Mouse (Mus musculus) brain, embryonic 14.5 days (tissue): ENCODE measurements around the gene Higd1c. TPM values are rescaled to one million over a fixed set of nuclear protein-coding genes. Genes with fewer than 3 reads are reported as not detected.
A peak's percentile ranks its signal among the peaks of the same experiment; 100 is the strongest.

ENCODE experiments used
- DNase-seq: peaks from one replicate; pipeline ENCODE4 v3.0.0-alpha.2; 2011; ENCODE audit warnings: low read depth
- CTCF ChIP-seq: fragments of 200-500 bp; IDR thresholded peaks from 2 replicates; pipeline ENCODE4 v1.5.1; 2012; ENCODE audit warnings: inconsistent platforms, mild to moderate bottlenecking, moderate library complexity, borderline replicate concordance; ENCODE audit not compliant: insufficient read depth, insufficient read length; ENCODE audit errors: extremely low read depth
- POLR2A ChIP-seq: fragments of 200-500 bp; IDR thresholded peaks from 2 replicates; pipeline ENCODE4 v1.6.1; 2012; ENCODE audit warnings: mild to moderate bottlenecking, inconsistent platforms, borderline replicate concordance; ENCODE audit not compliant: poor library complexity, insufficient read depth, insufficient read length, severe bottlenecking; ENCODE audit errors: extremely low read depth
- polyA plus RNA-seq: library from polyadenylated mRNA; depleted of rRNA; stranded (reverse); fragments of >200 nt; gene quantifications from 2 replicates; pipeline ENCODE4 v1.2.3, GENCODE M21; 2012; rRNA removed

The Higd1c gene
- polyA plus RNA-seq, 1 experiment: not detected

DNA sequence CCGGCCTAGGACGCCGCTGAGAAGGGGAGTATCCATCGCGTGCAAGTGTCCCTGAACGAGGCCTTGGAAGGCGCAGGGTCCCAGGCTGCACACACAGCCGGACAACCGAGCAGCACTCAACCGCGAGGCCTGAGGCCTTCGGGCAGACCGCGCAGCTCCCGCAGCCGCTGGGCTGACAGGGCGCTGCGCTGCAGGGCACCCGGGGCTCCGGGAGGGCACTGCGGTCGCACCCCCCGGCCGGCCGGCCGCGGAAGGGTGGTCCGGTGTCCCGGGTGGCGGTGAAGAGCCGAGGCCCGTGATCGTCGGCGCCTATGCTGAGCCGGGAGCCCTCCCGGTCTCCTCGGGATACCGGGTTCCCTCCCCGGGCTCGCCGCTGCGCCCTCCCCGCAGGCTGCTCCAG, 58.1 kb downstream of the Higd1c start:
- peak; percentile 50 for DNase-seq
- TF ChIP-seq CTCF: no peak
- no peak for TF ChIP-seq POLR2A

DNA sequence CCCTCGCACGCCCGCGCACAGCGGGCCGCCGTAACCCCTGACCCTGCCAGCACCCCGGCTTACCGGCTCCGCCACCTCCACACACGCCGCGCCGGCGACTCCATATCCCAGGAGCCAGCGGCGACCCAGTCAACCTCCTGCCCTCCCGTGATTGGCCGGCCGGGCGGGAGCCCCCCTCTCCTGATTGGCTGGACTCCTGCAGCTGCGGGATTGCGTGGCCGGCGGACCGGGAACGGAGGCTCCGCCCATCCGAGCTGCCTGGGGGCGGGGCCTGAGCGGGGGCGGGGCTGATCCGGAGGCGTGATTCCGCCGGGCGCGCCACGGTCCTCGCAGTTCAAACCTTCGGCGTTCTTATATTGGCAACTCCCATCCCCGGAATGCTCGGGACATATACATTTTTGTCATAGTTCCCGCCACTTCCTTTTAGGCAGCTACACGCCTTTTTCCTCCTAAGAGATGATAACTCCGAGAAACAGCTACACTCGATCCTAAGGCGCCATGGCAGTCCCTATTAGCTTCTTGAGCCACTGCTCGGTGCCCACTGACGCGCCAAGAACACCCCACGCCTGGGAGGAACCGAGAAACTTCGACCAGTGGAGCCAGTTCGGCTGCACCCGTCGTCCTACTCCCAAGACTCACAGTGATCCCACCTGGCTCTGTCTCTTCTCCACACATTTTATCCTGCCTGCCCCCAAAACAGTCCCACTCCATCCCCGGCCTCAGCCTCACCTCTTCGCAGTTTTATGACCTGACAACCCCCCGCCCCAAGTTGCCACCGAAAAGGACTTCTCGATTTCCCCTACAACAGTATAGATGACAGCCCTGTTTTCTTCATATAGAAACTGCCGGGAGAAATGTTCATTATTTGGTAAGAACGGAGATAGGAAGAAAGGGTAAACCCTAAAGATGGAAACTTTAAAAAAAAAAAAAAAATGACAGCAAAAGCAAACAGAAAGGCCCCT, 58.8 kb downstream of the Higd1c start:
- peak; percentile 97 for DNase-seq
- TF ChIP-seq POLR2A: peak; percentile 89
- TF ChIP-seq CTCF: no peak

- TF ChIP-seq POLR2A: no peak
- TF ChIP-seq CTCF: no peak
- DNase-seq: no peak
Observed at GRCm38 (mm10) chr15:100423916-100424315, 59.6 kb downstream of the Higd1c start.

- no peak for DNase-seq
- TF ChIP-seq CTCF: no peak
- no peak for TF ChIP-seq POLR2A
Observed at GRCm38 (mm10) chr15:100424396-100425122, 60.2 kb downstream of the Higd1c start, which contains the start of gene Slc11a2. Gene Slc11a2 (minus strand): TSS chr15:100425072.

DNA sequence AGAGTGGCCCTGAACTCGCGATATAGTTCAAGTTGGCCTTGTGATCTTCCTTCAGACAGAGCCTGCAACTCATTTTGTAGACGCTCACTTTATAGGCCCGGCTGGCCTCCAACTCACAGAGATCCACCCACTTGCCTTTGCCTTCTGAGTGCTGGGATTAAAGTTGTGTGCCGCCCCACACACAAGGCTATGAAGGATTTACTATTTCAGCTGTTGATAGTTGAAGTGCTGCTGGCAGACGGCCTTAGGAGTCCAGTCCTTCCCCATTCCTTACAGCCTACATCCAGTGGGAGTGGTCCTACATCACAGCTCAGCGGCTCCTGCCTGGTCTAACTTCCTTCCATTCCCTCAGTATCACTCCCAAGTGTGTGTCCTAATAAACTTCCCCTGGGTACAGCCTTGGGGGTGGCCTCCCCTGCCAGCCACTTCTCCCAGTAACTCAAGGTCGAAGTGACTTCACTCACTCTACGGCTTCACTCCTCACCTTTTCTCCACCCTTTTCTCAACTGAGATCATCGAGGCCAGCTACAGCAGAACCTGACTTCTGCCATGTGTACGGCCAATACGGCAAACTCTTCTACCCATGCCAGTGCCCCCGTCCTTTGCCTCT, 64.1 kb downstream of the Higd1c start:
- DNase-seq: no peak
- TF ChIP-seq POLR2A (no peak), CTCF (no peak)

- DNase-seq: peak; percentile 65
Observed at GRCm38 (mm10) chr15:100429959-100430565, 65.7 kb downstream of the Higd1c start.

DNA sequence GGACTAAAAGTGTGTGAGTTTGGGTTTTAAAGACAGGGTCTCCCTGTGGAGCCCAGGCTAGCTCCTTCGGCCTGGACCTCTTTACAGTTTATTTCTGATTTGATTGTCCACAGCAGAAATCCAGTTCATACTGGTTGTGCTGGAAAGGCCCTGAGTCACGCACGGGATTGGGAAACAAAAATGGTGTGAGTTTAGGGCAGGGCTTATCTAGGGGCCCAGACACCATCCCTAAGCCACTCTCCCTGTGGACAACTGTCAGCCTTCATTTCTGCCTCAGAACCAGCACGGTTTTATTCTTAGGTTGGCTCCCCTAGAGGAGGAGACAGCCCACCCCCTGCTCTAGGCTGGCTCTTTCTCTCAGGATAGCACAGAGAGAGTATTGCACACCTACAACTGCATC, 68.9 kb downstream of the Higd1c start:
- DNase-seq: no peak
- TF ChIP-seq POLR2A: no peak
- TF ChIP-seq CTCF: no peak

More at GRCm38 (mm10) chr15:100429959-100430565, 65.7 kb downstream of the Higd1c start:
- TF ChIP-seq POLR2A: no peak
- TF ChIP-seq CTCF: no peak

Other genes starting within 250 kb of the Higd1c start
- gene Atf1, start 136.7 kb upstream of the Higd1c start, polyA plus RNA-seq: 15.5 and 19.0 TPM in 2 replicates
- gene Tmprss12, start 83.7 kb upstream of the Higd1c start, polyA plus RNA-seq: not detected in 2 replicates
- 11.3 and 12.7 TPM in 2 replicates for gene Mettl7a1, start 60.4 kb upstream of the Higd1c start, polyA plus RNA-seq
- 0.09 and 0.11 TPM in 2 replicates for gene Mettl7a3, start 29.6 kb upstream of the Higd1c start, polyA plus RNA-seq
- not detected in 2 replicates for gene Methig1, start 11.4 kb upstream of the Higd1c start, polyA plus RNA-seq
- gene Mettl7a2, start 11.3 kb upstream of the Higd1c start, polyA plus RNA-seq: not detected in 2 replicates
- 0.03 TPM in 1 of 2 replicates, not detected in the other for gene Gm5475, start 57.6 kb downstream of the Higd1c start, polyA plus RNA-seq
- 37.6 and 45.6 TPM in 2 replicates for gene Slc11a2, start 60.5 kb downstream of the Higd1c start, polyA plus RNA-seq
- 83.8 and 88.4 TPM in 2 replicates for gene Letmd1, start 104.5 kb downstream of the Higd1c start, polyA plus RNA-seq
- gene Csrnp2, start 130.9 kb downstream of the Higd1c start, polyA plus RNA-seq: 40.2 and 40.9 TPM in 2 replicates
- gene Tfcp2, start 187.5 kb downstream of the Higd1c start, polyA plus RNA-seq: 27.3 and 32.3 TPM in 2 replicates
- 100 and 120 TPM in 2 replicates for gene Pou6f1, start 235.4 kb downstream of the Higd1c start, polyA plus RNA-seq